Mouse (Mus musculus) embryonic stem cell, embryonic (primary cell): Measurements from ENCODE around the gene Cenpo.

Experiments
- CTCF ChIA-PET, 4 experiments: fragments of 300-600 bp in 2 of 4; fragments of 350-600 bp in 2 of 4; sonication (Branson Sonifier 250); formaldehyde crosslinking; loops; one replicate each; lab custom pipeline; 2022; ENCODE audit warnings: inconsistent platforms in 2 of 4; lab: Charles Lee
- POLR2A ChIA-PET, 4 experiments: fragments of 300-600 bp in 2 of 4; fragments of 350-600 bp in 2 of 4; sonication (Branson Sonifier 250); formaldehyde crosslinking; loops; one replicate each; lab custom pipeline; 2022; ENCODE audit warnings: antibody characterized with exemption in 4 of 4, inconsistent platforms in 1 of 4; lab: Charles Lee

The Cenpo gene

DNA sequence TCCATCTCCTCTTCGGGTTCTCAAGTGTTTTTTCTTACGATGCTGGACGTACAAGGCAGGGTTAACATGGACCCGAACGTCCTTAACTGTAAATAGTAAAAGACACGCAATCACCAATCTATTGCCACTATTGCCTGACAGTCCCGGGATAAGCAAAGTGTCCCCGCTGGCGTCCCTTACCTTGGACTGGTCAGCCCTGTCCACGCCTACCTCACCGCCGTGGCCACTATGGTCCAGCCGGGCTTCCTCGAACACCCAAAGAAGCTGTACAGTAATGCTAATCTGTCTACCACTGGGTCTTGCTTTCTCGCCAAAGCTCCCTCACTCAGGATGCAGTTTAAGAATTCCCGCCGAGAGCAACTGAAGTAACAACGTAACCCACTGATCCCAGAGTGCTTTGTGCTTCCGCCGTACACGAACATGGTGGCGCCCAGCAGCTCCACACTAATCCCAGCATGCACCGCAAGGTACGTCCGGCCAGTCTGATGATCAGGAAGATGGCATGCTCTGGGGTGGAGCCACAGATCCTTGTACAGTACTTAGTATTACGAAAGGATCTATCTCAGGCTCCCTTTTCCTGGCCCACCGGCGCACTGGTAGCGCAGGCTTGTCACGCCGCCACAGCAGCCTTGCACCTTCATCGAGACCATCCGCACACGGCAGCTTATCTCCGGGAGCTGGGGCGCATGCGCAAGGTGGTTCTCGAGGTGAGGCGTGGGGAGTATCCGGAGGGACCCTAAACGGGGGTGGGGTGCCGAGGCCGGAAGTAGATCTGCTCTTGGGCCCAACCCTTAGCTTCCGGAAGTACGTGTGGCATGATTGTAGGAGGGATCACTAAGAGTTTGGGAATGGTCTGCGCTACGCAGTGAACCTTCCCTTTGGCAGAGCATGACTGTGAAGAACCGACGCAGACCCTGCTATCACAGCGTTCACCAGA, at the start of gene Cenpo, which contains the start of gene Ptrhd1:
Gene Cenpo (minus strand): TSS at position 723 of the 937 bp plus-strand sequence.
Gene Ptrhd1 (plus strand): TSS at position 456 of the 937 bp plus-strand sequence.
- CTCF ChIA-PET = interaction anchor here in 3 of 4 experiments (0.5 to 1.5 kb wide), 9 partner anchors 25 to 699 kb away, joined by 3 to 9 read pairs (median 3); no protein-coding TSS in a partner anchor

DNA sequence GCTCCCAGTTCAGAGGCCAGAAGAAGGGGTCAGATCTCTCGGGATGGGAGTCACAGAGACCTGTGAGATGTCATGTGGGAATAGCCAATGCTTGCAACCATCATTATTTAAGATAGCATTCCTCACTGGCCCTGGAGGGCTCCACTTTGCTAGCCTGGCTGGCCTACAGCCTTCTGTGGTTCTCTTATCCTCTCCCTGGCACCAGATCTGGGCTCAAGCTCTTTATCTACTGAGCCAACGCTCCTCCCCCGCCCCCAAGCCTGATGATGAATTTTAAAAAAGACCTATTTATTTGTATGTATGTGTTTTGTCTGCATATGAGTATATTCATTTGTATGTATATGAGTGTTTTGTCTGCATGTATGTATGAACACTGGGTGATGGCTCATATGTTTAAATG, 45.8 kb upstream of the Cenpo start:
- ChIA-PET CTCF (no interaction called here), POLR2A (interaction anchor here in 3 of 4 experiments (0.8 to 1.3 kb wide), 4 partner anchors 10 to 15 kb away, joined by 3 to 4 read pairs (median 3); no protein-coding TSS in a partner anchor)

More for the DNA sequence above, at the start of gene Cenpo, which contains the start of gene Ptrhd1:
- POLR2A ChIA-PET = interaction anchor here (0.5 to 4.5 kb wide), 117 partner anchors 8 to 1077 kb away, joined by 3 to 105 read pairs (median 4); partner anchors contain the start of genes Dnajc27 (in 2 of the 4), Adcy3 (in 1 of the 4), Fam228b (in 1 of the 4) and Gm3625 (in 1 of the 4)

- ChIA-PET POLR2A (interaction anchor here in 3 of 4 experiments (0.5 to 1.3 kb wide), 5 partner anchors 12 to 239 kb away, joined by 3 to 6 read pairs (median 3); no protein-coding TSS in a partner anchor), CTCF (no interaction called here)
Observed at GRCm38 (mm10) chr12:4278978-4279755, 45.1 kb upstream of the Cenpo start.

DNA sequence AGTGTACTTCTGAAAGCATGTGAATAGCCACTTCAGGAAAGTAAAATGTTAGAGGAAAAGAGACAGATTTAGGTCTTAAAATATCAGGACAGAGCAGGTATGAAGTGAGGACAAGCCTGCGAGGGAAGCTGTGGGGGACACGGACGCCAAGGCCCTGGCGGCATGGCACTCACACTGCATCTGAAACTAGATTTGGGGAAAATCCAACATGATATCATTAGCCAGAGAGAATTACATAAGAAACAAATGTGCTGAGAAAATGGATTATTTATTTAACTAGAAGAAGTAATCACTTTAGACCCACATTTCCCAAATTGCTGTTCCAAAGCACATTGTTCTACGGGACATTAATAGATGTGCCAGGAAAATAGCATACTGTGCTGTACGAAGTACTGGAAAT, 37.0 kb upstream of the Cenpo start:
- ChIA-PET POLR2A (interaction anchor here in 2 of 4 experiments (0.5 kb wide), 2 partner anchors 63 to 678 kb away, joined by 3 to 5 read pairs; no protein-coding TSS in a partner anchor), CTCF (no interaction called here)

- ChIA-PET POLR2A (interaction anchor here in 1 of 4 experiments (1.4 kb wide), 1 partner anchor 11 kb away, joined by 5 read pairs; no protein-coding TSS in a partner anchor), CTCF (interaction anchor here in 2 of 4 experiments (0.5 to 0.6 kb wide), 2 partner anchors 209 to 720 kb away, joined by 3 read pairs; no protein-coding TSS in a partner anchor)
Observed at GRCm38 (mm10) chr12:4267765-4268164, 33.7 kb upstream of the Cenpo start.

GRCm38 (mm10) chr12:4252742-4253655, 18.9 kb upstream of the Cenpo start:
- CTCF ChIA-PET = no interaction called here
- POLR2A ChIA-PET = interaction anchor here (0.6 to 2.4 kb wide), 8 partner anchors 8 to 115 kb away, joined by 3 to 13 read pairs (median 4); partner anchors contain the start of genes Cenpo (in 2 of the 4) and Ptrhd1 (in 2 of the 4)

DNA sequence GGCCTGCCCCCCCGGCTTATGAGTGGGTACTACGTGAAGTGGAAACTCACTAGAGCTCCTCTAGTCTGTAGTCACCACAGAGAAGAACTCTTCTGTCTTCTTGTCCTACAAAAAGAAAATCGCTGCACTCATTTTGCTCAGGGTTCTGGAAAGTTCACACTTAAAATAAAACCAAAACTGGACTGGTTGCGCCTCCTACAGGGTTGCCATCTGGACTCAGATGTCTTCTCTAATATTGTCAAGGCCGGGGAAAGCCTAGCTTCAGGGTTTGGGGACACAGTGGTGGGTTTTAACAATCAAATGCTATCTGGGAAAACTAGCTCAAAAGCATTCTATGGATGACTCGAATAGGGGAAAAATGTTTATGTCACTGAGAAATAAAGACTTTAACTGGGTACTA, 15.7 kb upstream of the Cenpo start:
- ChIA-PET POLR2A (interaction anchor here in 3 of 4 experiments (0.7 to 3.6 kb wide), 5 partner anchors 12 to 655 kb away, joined by 3 to 21 read pairs (median 6); partner anchors contain the start of genes Cenpo (in 3 of the 3) and Ptrhd1 (in 3 of the 3)), CTCF (interaction anchor here in 1 of 4 experiments (1.2 kb wide), 1 partner anchor 142 kb away, joined by 3 read pairs; no protein-coding TSS in a partner anchor)

GRCm38 (mm10) chr12:4245742-4246141, 11.6 kb upstream of the Cenpo start:
- POLR2A ChIA-PET = interaction anchor here (0.6 to 3.7 kb wide), 8 partner anchors 8 to 114 kb away, joined by 3 to 38 read pairs (median 6); partner anchors contain the start of genes Cenpo (in 3 of the 4) and Ptrhd1 (in 3 of the 4)
- CTCF ChIA-PET = interaction anchor here in 2 of 4 experiments (0.6 to 0.9 kb wide), 3 partner anchors 54 to 289 kb away, joined by 3 to 4 read pairs (median 3); no protein-coding TSS in a partner anchor

GRCm38 (mm10) chr12:4243805-4244204, 9.7 kb upstream of the Cenpo start:
- ChIA-PET POLR2A (interaction anchor here (0.7 to 3.7 kb wide), 6 partner anchors 9 to 149 kb away, joined by 3 to 38 read pairs (median 4); partner anchors contain the start of genes Cenpo (in 2 of the 4) and Ptrhd1 (in 2 of the 4)), CTCF (interaction anchor here in 1 of 4 experiments (0.6 kb wide), 1 partner anchor 61 kb away, joined by 4 read pairs; no protein-coding TSS in a partner anchor)

DNA sequence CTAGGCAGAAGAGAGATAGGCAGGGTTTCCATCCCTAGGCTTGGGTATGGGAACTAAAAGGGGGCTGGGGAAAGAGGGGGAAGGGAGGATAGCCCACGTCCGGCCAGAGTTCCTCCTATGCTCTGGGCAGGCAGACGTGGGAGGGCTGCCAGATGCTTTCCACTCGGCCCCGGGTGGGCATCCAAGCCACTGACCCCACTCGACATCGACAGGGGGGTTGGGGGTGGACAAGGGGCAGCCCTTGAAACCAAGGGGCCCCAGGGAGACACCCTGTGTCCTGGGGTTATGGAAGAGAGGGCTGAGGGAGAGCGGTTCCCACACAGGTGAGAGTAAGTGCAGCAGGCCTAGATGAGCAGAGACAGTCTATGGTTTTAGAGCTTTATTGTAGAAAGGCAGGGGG, 6.2 kb upstream of the Cenpo start:
- CTCF ChIA-PET = interaction anchor here in 1 of 4 experiments (0.6 kb wide), 1 partner anchor 578 kb away, joined by 4 read pairs; no protein-coding TSS in a partner anchor
- POLR2A ChIA-PET = interaction anchor here in 3 of 4 experiments (0.6 to 1.2 kb wide), 6 partner anchors 12 to 599 kb away, joined by 3 to 11 read pairs (median 3); no protein-coding TSS in a partner anchor

DNA sequence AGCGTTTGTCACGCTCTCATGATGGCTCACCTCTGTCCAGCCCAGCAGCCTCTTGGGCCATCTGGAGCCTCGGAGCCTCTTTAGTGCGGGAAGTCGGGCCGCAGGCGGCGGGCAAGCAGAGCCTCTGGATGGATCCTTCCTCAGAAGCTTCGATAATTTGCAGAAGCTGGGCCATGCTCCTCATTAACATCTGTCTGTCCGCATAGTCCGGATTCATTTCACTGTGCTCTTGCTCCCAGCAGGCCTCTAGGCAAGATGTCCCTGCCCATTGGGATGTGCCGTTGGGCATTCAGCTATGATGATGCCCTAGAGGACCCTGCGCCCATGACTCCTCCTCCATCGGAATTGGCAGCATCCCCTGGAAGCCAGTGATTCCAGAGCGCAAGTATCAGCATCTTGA, 3.4 kb upstream of the Cenpo start:
- ChIA-PET POLR2A (interaction anchor here in 2 of 4 experiments (0.6 to 4.5 kb wide), 3 partner anchors 12 to 119 kb away, joined by 3 to 105 read pairs (median 3); no protein-coding TSS in a partner anchor), CTCF (no interaction called here)

DNA sequence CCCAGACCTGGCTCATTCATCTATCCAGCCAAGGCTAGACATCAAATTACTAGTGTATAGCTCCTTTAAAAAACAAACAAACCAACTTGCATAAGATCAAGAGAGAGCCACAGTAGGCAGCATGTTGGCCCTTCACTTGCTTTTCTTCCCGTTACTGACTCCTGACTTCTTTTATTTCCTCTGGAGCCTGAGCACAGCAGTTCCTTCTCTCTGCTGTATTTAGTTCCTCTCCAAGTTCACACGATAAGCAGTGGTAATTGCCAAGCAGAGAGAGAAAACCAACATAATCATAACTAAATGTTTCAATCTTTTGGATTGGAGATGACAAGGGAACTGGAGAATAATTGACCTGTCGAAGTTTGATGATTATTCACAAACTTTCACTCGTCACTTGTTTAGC, 1.3 kb downstream of the Cenpo start:
- ChIA-PET CTCF (no interaction called here), POLR2A (interaction anchor here in 1 of 4 experiments (0.6 kb wide), 1 partner anchor 15 kb away, joined by 3 read pairs; no protein-coding TSS in a partner anchor)

DNA sequence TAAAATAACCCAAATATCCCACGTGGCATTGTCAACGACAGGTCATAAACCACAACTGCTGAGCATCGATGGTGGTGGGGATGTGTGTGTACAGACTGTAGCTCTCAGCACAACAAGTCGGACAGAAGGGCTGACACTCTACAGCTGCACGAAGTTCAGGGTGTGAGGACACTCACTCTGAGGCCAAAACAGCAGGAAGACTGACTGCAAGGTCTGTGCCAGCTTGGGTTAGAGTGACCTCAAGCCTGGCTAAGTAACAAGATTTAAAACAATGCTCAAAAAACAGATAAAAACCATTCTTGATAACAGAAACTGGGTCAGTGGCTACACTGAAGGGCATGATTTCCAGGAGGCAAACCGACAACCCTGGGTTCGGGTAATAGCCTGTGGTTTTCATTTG, 3.9 kb downstream of the Cenpo start:
- ChIA-PET POLR2A (interaction anchor here in 1 of 4 experiments (0.9 to 1.2 kb wide), 3 partner anchors 26 to 129 kb away, joined by 3 read pairs; no protein-coding TSS in a partner anchor), CTCF (interaction anchor here in 1 of 4 experiments (0.6 kb wide), 1 partner anchor 449 kb away, joined by 5 read pairs; no protein-coding TSS in a partner anchor)

- ChIA-PET CTCF (interaction anchor here in 3 of 4 experiments (1.1 to 2.3 kb wide), 4 partner anchors 24 to 105 kb away, joined by 3 to 10 read pairs (median 4); no protein-coding TSS in a partner anchor), POLR2A (interaction anchor here in 3 of 4 experiments (0.6 to 8.7 kb wide), 14 partner anchors 12 to 187 kb away, joined by 3 to 59 read pairs (median 3); partner anchors contain the start of genes Cenpo (in 2 of the 3) and Ptrhd1 (in 2 of the 3))
Observed at GRCm38 (mm10) chr12:4212908-4213307, 21.2 kb downstream of the Cenpo start.

- POLR2A ChIA-PET = interaction anchor here in 3 of 4 experiments (0.5 to 8.7 kb wide), 11 partner anchors 10 to 288 kb away, joined by 3 to 59 read pairs (median 4); partner anchors contain the start of genes Cenpo (in 3 of the 3) and Ptrhd1 (in 3 of the 3)
Observed at GRCm38 (mm10) chr12:4211174-4211573, 22.9 kb downstream of the Cenpo start.

More at GRCm38 (mm10) chr12:4211174-4211573, 22.9 kb downstream of the Cenpo start:
- CTCF ChIA-PET = interaction anchor here in 3 of 4 experiments (0.8 to 1.3 kb wide), 4 partner anchors 22 to 104 kb away, joined by 3 to 7 read pairs (median 3); no protein-coding TSS in a partner anchor
